27 mouse cellular contexts compared by ENCODE assay signal in the genomic region with DNA sequence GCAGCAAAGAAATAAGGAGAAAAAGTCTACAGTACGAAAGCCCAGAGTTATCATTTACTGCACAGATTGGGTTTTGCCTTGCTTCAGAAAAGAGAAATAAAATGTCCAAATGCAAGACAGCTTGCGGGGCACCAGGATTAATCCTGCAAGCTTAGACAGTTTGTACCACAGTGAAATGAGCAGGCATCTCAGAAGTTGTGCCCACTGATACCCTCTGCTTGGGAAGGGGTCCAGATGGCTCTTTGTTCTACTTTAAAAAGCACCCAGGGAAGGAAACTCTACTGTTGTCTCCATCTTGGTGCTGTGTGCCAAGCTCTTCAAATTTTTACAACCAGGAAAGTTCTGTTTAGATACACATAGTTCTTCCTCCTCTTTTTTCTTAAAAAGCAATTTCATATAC. TPM values are rescaled to one million over a fixed set of nuclear protein-coding genes. Genes with fewer than 3 reads are reported as not detected.
A peak's percentile ranks its signal among the peaks of the same experiment; 100 is the strongest.
DNase-seq lines count a peak whose midpoint lies in the region; ATAC-seq lines count a peak whose summit lies in the region.
"Had no signal": no experiment of that assay in that cellular context is flagged by ENCODE, and none has a peak within 500 bp of the region (broad histone marks: within the 10 kb centered on the region; RNA-seq: fewer than 3 reads in every experiment).

No protein-coding gene starts in this region.

- H3K4me1 ChIP-seq in forebrain, embryonic 16.5 days (replicated peaks; ENCODE audit: control insufficient read depth, insufficient read depth, low read length) = 0 out of 2 replicates have a peak, but pooled peaks cover 3% of the 10 kb centered on the region
- H3K4me1 ChIP-seq in forebrain, embryonic 13.5 days = no peaks in the 10 kb centered on the region; the same call in 1 of the 2 replicates
- H3K4me1 ChIP-seq: embryonic facial prominence, embryonic 12.5 days; embryonic facial prominence, embryonic 15.5 days had no signal

- H3K4me2 ChIP-seq in forebrain, embryonic 16.5 days (ENCODE audit: low read length) = no peak overlapping the region
- H3K4me2 ChIP-seq in forebrain, embryonic 13.5 days = no peak overlapping the region
- H3K4me2 ChIP-seq: embryonic facial prominence, embryonic 12.5 days; embryonic facial prominence, embryonic 15.5 days; heart, embryonic 13.5 days; hindbrain, embryonic 14.5 days had no signal

- no peak overlapping the region for H3K9ac ChIP-seq in forebrain, embryonic 16.5 days (replicated peaks; ENCODE audit: low read depth, low read length)
- no peak overlapping the region for H3K9ac ChIP-seq in forebrain, embryonic 13.5 days
- H3K9ac ChIP-seq: embryonic facial prominence, embryonic 12.5 days; embryonic facial prominence, embryonic 15.5 days; heart, embryonic 13.5 days; hindbrain, embryonic 14.5 days had no signal

- ATAC-seq in forebrain, embryonic 16.5 days = no peak
- no peak for ATAC-seq in forebrain, embryonic 13.5 days
- ATAC-seq: hindbrain, postnatal 0 days; inflammation-experienced regulatory T-cells, adult 6 months; Patski had no signal

- H3K27ac ChIP-seq in forebrain, embryonic 16.5 days (ENCODE audit: low read length) = peak overlapping the region; percentile 2; the same call in 1 of the 2 replicates
- H3K27ac ChIP-seq in forebrain, embryonic 13.5 days = no peak overlapping the region
- H3K27ac ChIP-seq: embryonic facial prominence, embryonic 12.5 days; embryonic facial prominence, embryonic 15.5 days; gastrocnemius, adult 2 months; heart, embryonic 13.5 days; hindbrain, embryonic 14.5 days; hindbrain, postnatal 0 days had no signal

- 61% methylated on average over 2 of the region's 2 CpGs for WGBS in forebrain, embryonic 16.5 days
- 92% methylated on average over 2 of the region's 2 CpGs for WGBS in forebrain, embryonic 13.5 days

- H3K27me3 ChIP-seq in forebrain, embryonic 16.5 days (replicated peaks; ENCODE audit: control insufficient read depth, insufficient read depth, low read length) = no peaks in the 10 kb centered on the region
- H3K27me3 ChIP-seq in forebrain, embryonic 13.5 days = no peaks in the 10 kb centered on the region
- H3K27me3 ChIP-seq: CH12.LX; embryonic facial prominence, embryonic 12.5 days; embryonic facial prominence, embryonic 15.5 days; heart, embryonic 13.5 days had no signal

- H3K9me3 ChIP-seq in forebrain, embryonic 16.5 days (ENCODE audit: control insufficient read depth, low read length) = no peaks in the 10 kb centered on the region
- no peaks in the 10 kb centered on the region for H3K9me3 ChIP-seq in forebrain, embryonic 13.5 days (replicated peaks)
- H3K9me3 ChIP-seq: embryonic facial prominence, embryonic 12.5 days; embryonic facial prominence, embryonic 15.5 days; heart, embryonic 13.5 days had no signal

- peak; percentile 19 to 69 for DNase-seq in layer of hippocampus, adult 18-20 months (ENCODE audit: low spot score in 2 of 2)
- DNase-seq in layer of hippocampus, postnatal 10 days (ENCODE audit: low spot score in 2 of 2) = no peak
- peak; percentile 52 to 61 for DNase-seq in right cerebral cortex, postnatal 10 days (ENCODE audit: low spot score in 2 of 2)
- DNase-seq in right cerebral cortex, postnatal 36 days (ENCODE audit: low spot score in 2 of 2) = no peak
- DNase-seq in brain, adult 2 months (ENCODE audit: low read depth, low spot score) = peak; percentile 47
- DNase-seq: adrenal gland, postnatal 10 days; adrenal gland, postnatal 36 days; B cell, adult 2 months; cerebellum, adult 11 months; cerebellum, adult 2 months; cerebellum, adult 9-11 months; cerebellum, postnatal 25 days; gastrocnemius, adult 2 months; gastrocnemius, postnatal 14 days; heart, postnatal 14 days; heart, postnatal 4 days had no signal

- no peak overlapping the region for H3K4me3 ChIP-seq in forebrain, embryonic 16.5 days (replicated peaks; ENCODE audit: low read length)
- H3K4me3 ChIP-seq in forebrain, embryonic 13.5 days = no peak overlapping the region
- H3K4me3 ChIP-seq: embryonic facial prominence, embryonic 12.5 days; embryonic facial prominence, embryonic 15.5 days; gastrocnemius, adult 2 months; heart, embryonic 13.5 days had no signal

- H3K36me3 ChIP-seq in forebrain, embryonic 16.5 days (ENCODE audit: control insufficient read depth, insufficient read depth) = no peaks in the 10 kb centered on the region
- H3K36me3 ChIP-seq in forebrain, embryonic 13.5 days (ENCODE audit: poor library complexity, severe bottlenecking) = no peaks in the 10 kb centered on the region
- H3K36me3 ChIP-seq: embryonic facial prominence, embryonic 12.5 days; embryonic facial prominence, embryonic 15.5 days; G1E; heart, embryonic 13.5 days had no signal

RNA-seq across cellular contexts. Expression of a gene that starts 40.7 kb away (rescaled TPM):
- polyA plus RNA-seq in forebrain, embryonic 16.5 days (2015; fragmentation: Nextera tagmentation; extraction: Ambion mirVana) = 43.9 and 46.7 TPM in 2 replicates
- polyA plus RNA-seq in forebrain, embryonic 13.5 days (2015; fragmentation: Nextera tagmentation; extraction: Ambion mirVana) = 31.8 and 34.4 TPM in 2 replicates
- 10 to 100 TPM; 76.6 to 81.1 TPM for total RNA-seq in layer of hippocampus, adult 18-20 months (2021)
- 100 to 1,000 TPM; 104 to 113 TPM for total RNA-seq in layer of hippocampus, postnatal 10 days (2021)

Comparison
In these comparisons a context has a peak if more than half of its experiments do, and no peak if none do; other contexts are left out.
1. DNase-seq: peak in layer of hippocampus, adult 18-20 months (2 of 2), right cerebral cortex, postnatal 10 days (2 of 2) and brain, adult 2 months (single experiment); none in layer of hippocampus, postnatal 10 days (0 of 2) and right cerebral cortex, postnatal 36 days (0 of 2).